Comparison of ENCODE assay signal across 27 mouse cellular contexts in genomic region chr6:90470255-90470654, GRCm38 (mm10). TPM values are rescaled to one million over a fixed set of nuclear protein-coding genes. Genes with fewer than 3 reads are reported as not detected.
DNase-seq lines count a peak whose midpoint lies in the region; ATAC-seq and TF ChIP-seq lines count a peak whose summit lies in the region.
"Had no signal": no experiment of that assay in that cellular context is flagged by ENCODE, and none has a peak within 500 bp of the region (broad histone marks: within the 10 kb centered on the region; RNA-seq: fewer than 3 reads in every experiment).

No protein-coding gene starts in this region.

- 0 out of 2 replicates have a peak, but pooled peaks cover 2% of the 10 kb centered on the region for H3K79me2 ChIP-seq in heart, adult 2 months (replicated peaks; ENCODE audit: control insufficient read depth, insufficient read depth, low read length)

- 82% methylated on average over 2 of the region's 2 CpGs for WGBS in heart, adult 2 months
- WGBS in lung, postnatal 0 days: 83% methylated on average over 2 of the region's 2 CpGs
- WGBS in small intestine, adult 2 months: 79% methylated on average over 2 of the region's 2 CpGs

- no peak for DNase-seq in heart, adult 2 months
- DNase-seq in heart, adult 8-10 months (ENCODE audit: low spot score): no peak
- no peak for DNase-seq in layer of hippocampus, adult 2 months (ENCODE audit: low spot score in 2 of 2)
- DNase-seq in layer of hippocampus, adult 9-10 months (ENCODE audit: low spot score): no peak
- DNase-seq in lung, postnatal 0 days (ENCODE audit: low spot score): no peak
- DNase-seq in lung, postnatal 25 days (ENCODE audit: low spot score): no peak
- DNase-seq: B cell, adult 2 months; cerebellum, adult 11 months; cerebellum, adult 9-11 months; kidney, adult 8-10 months; kidney, postnatal 10 days had no signal

- H3K9me3 ChIP-seq in lung, postnatal 0 days (ENCODE audit: low read length): no peaks in the 10 kb centered on the region
- H3K9me3 ChIP-seq: forebrain, embryonic 13.5 days; G1E; intestine, embryonic 15.5 days; midbrain, embryonic 15.5 days had no signal

- intact Hi-C loops in heart, adult 2 months (cut with DNase I): no loop called here

- no peaks in the 10 kb centered on the region for H3K27me3 ChIP-seq in heart, adult 2 months (ENCODE audit: control insufficient read depth, insufficient read depth, low read length)
- H3K27me3 ChIP-seq in lung, postnatal 0 days (replicated peaks; ENCODE audit: insufficient read depth, low read length): no peaks in the 10 kb centered on the region
- H3K27me3 ChIP-seq in small intestine, adult 2 months (ENCODE audit: control insufficient read depth, insufficient read depth, low read length): no peaks in the 10 kb centered on the region
- H3K27me3 ChIP-seq: forebrain, embryonic 13.5 days; intestine, embryonic 15.5 days; midbrain, embryonic 15.5 days; Patski had no signal

- TF ChIP-seq EP300 in heart, adult 2 months (IDR thresholded peaks at IDR 0.05; ENCODE audit: insufficient read depth, low read depth, low read length): no peak
- no peak for TF ChIP-seq EP300 in lung, postnatal 0 days (IDR thresholded peaks at IDR 0.05)

- TF ChIP-seq CTCF in heart, adult 2 months (IDR thresholded peaks at IDR 0.05): no peak
- no peak for TF ChIP-seq CTCF in layer of hippocampus, adult 2 months (conservative IDR thresholded peaks at IDR 0.05)
- no peak for TF ChIP-seq CTCF in lung, postnatal 0 days (IDR thresholded peaks at IDR 0.05)
- no peak for TF ChIP-seq CTCF in small intestine, adult 2 months (IDR thresholded peaks at IDR 0.05; ENCODE audit: extremely low read depth, insufficient read length, insufficient replicate concordance, low read depth, low read length)

- H3K27ac ChIP-seq in heart, adult 2 months: peak overlapping the region; percentile 84
- peak overlapping the region; percentile 81 for H3K27ac ChIP-seq in layer of hippocampus, adult 2 months
- H3K27ac ChIP-seq in lung, postnatal 0 days (ENCODE audit: low read length): peak overlapping the region; percentile 89
- peak overlapping the region; percentile 26; the same call in 1 of the 2 replicates for H3K27ac ChIP-seq in small intestine, adult 2 months (ENCODE audit: insufficient read depth, low read depth, low read length)
- H3K27ac ChIP-seq: hindbrain, embryonic 14.5 days; macrophage; midbrain, embryonic 15.5 days had no signal

- H3K36me3 ChIP-seq in heart, adult 2 months (ENCODE audit: control insufficient read depth, insufficient read depth, low read length): peaks cover 16% of the 10 kb centered on the region; the same call in 1 of the 2 replicates
- 0 out of 2 replicates have a peak, but pooled peaks cover 16% of the 10 kb centered on the region for H3K36me3 ChIP-seq in lung, postnatal 0 days (ENCODE audit: insufficient read depth, low read length)
- H3K36me3 ChIP-seq in small intestine, adult 2 months (ENCODE audit: control insufficient read depth, insufficient read depth, low read length): no peaks in the 10 kb centered on the region
- H3K36me3 ChIP-seq: G1E; intestine, embryonic 15.5 days; midbrain, embryonic 15.5 days had no signal

- TF ChIP-seq POLR2A in heart, adult 2 months (IDR thresholded peaks at IDR 0.05; ENCODE audit: insufficient read depth, low read depth, low read length): no peak
- no peak for TF ChIP-seq POLR2A in small intestine, adult 2 months (IDR thresholded peaks at IDR 0.05; ENCODE audit: low read depth, low read length)

- no peak overlapping the region for H3K4me2 ChIP-seq in lung, postnatal 0 days (replicated peaks; ENCODE audit: low read depth, low read length)
- H3K4me2 ChIP-seq: forebrain, embryonic 13.5 days; hindbrain, embryonic 14.5 days; intestine, embryonic 15.5 days; liver, embryonic 11.5 days; midbrain, embryonic 15.5 days had no signal

- ATAC-seq in lung, postnatal 0 days: no peak
- no peak for ATAC-seq in erythroblast, adult 5-6 weeks (replicated peaks; ENCODE audit: low FRiP score, poor library complexity, severe bottlenecking)
- ATAC-seq: forebrain, embryonic 13.5 days; intestine, embryonic 15.5 days; midbrain, embryonic 15.5 days; Patski had no signal

- H3K9ac ChIP-seq in heart, adult 2 months (ENCODE audit: low read depth, low read length): no peak overlapping the region
- H3K9ac ChIP-seq in lung, postnatal 0 days (replicated peaks; ENCODE audit: low read depth): no peak overlapping the region
- H3K9ac ChIP-seq: forebrain, embryonic 13.5 days; hindbrain, embryonic 14.5 days; intestine, embryonic 15.5 days; midbrain, embryonic 15.5 days had no signal

- no peak overlapping the region for H3K4me3 ChIP-seq in heart, adult 2 months
- H3K4me3 ChIP-seq in layer of hippocampus, adult 2 months: no peak overlapping the region
- H3K4me3 ChIP-seq in lung, postnatal 0 days (ENCODE audit: low read depth, low read length): no peak overlapping the region
- no peak overlapping the region for H3K4me3 ChIP-seq in small intestine, adult 2 months (ENCODE audit: low read depth, low read length)
- H3K4me3 ChIP-seq: erythroblast, embryonic 14.5 days; forebrain, embryonic 13.5 days; intestine, embryonic 15.5 days; midbrain, embryonic 15.5 days; myocyte had no signal

- H3K4me1 ChIP-seq in heart, adult 2 months (ENCODE audit: control insufficient read depth, insufficient read depth, low read length): peaks cover 50% of the 10 kb centered on the region
- H3K4me1 ChIP-seq in lung, postnatal 0 days (ENCODE audit: insufficient read depth, low read depth, low read length): peaks cover 38% of the 10 kb centered on the region; the same call in 1 of the 2 replicates
- H3K4me1 ChIP-seq in small intestine, adult 2 months (ENCODE audit: control insufficient read depth, insufficient read depth, insufficient read length, low read length): peaks cover 2% of the 10 kb centered on the region
- H3K4me1 ChIP-seq: intestine, embryonic 15.5 days; midbrain, embryonic 15.5 days had no signal

RNA-seq across cellular contexts. Expression of gene Klf15, which starts 7.9 kb away (rescaled TPM):
- 10 to 100 TPM; 64.7 to 67.4 TPM for total RNA-seq in heart, adult 2 months (2021)
- 54.7 and 60.2 TPM in 2 replicates for polyA plus RNA-seq in heart, adult 2 months (2012; rRNA removed)
- total RNA-seq in heart, adult 8-10 months (2022): 10 to 100 TPM; 55.7 to 79.2 (median 65.3) TPM
- total RNA-seq in layer of hippocampus, adult 2 months (2021): 10 to 100 TPM; 29.9 to 33.8 TPM
- polyA plus RNA-seq in lung, postnatal 0 days (2015; fragmentation: Nextera tagmentation; extraction: Ambion mirVana): 20.0 and 41.4 TPM in 2 replicates
- polyA plus RNA-seq in small intestine, adult 2 months (2012; rRNA removed): 15.0 and 15.1 TPM in 2 replicates
- total RNA-seq in erythroblast, adult 5-6 weeks (2015; ENCODE audit: low replicate concordance): not detected in 2 replicates
- total RNA-seq in erythroblast, adult 5-6 weeks (2017; ENCODE audit: low replicate concordance): 0.42 and 0.43 TPM in 2 replicates
- total RNA-seq: CH12.LX; common myeloid progenitor, adult 5-6 weeks; granulocyte monocyte progenitor cell, adult 5-6 weeks had no signal
- polyA plus RNA-seq: erythroblast, embryonic 14.5 days; G1E had no signal

RNA-seq across cellular contexts. Expression of gene Aldh1l1, which starts 16.0 kb away (rescaled TPM):
- 1 to 10 TPM; 2.5 to 3.7 TPM for total RNA-seq in heart, adult 2 months (2021)
- polyA plus RNA-seq in heart, adult 2 months (2012; rRNA removed): 3.2 and 7.5 TPM in 2 replicates
- total RNA-seq in heart, adult 8-10 months (2022): 1 to 10 TPM; 1.8 to 5.1 (median 3.7) TPM
- 10 to 100 TPM; 39.3 to 45.2 TPM for total RNA-seq in layer of hippocampus, adult 2 months (2021)
- polyA plus RNA-seq in lung, postnatal 0 days (2015; fragmentation: Nextera tagmentation; extraction: Ambion mirVana): 4.8 and 5.7 TPM in 2 replicates
- 20.5 and 53.6 TPM in 2 replicates for polyA plus RNA-seq in small intestine, adult 2 months (2012; rRNA removed)
- total RNA-seq in erythroblast, adult 5-6 weeks (2015; ENCODE audit: low replicate concordance): not detected in 2 replicates
- 1.2 TPM in 1 of 2 replicates, not detected in the other for total RNA-seq in erythroblast, adult 5-6 weeks (2017; ENCODE audit: low replicate concordance)
- polyA plus RNA-seq: erythroblast, embryonic 14.5 days; G1E had no signal

RNA-seq across cellular contexts. Expression of gene Cfap100, which starts 41.7 kb away (rescaled TPM):
- under 1 TPM; 0.16 to 0.18 TPM for total RNA-seq in heart, adult 2 months (2021)
- 0.44 and 0.80 TPM in 2 replicates for polyA plus RNA-seq in heart, adult 2 months (2012; rRNA removed)
- total RNA-seq in heart, adult 8-10 months (2022): under 1 TPM in 2 of 4 experiments, not detected in 2; 0.22 to 0.90 TPM
- total RNA-seq in layer of hippocampus, adult 2 months (2021): 10 to 100 TPM; 16.3 to 18.7 TPM
- polyA plus RNA-seq in lung, postnatal 0 days (2015; fragmentation: Nextera tagmentation; extraction: Ambion mirVana): 3.9 and 5.2 TPM in 2 replicates
- not detected in 2 replicates for polyA plus RNA-seq in small intestine, adult 2 months (2012; rRNA removed)
- not detected in 2 replicates for total RNA-seq in erythroblast, adult 5-6 weeks (2015; ENCODE audit: low replicate concordance)
- total RNA-seq in erythroblast, adult 5-6 weeks (2017; ENCODE audit: low replicate concordance): not detected in 2 replicates
- total RNA-seq: CH12.LX; common myeloid progenitor, adult 5-6 weeks; granulocyte monocyte progenitor cell, adult 5-6 weeks; heart, postnatal 4 days had no signal
- polyA plus RNA-seq: erythroblast, embryonic 14.5 days; G1E; macrophage had no signal

Comparison
In these comparisons a context has a peak if more than half of its experiments do, and no peak if none do; other contexts are left out.
1. H3K27ac ChIP-seq: peak in every context shown above with its lines; median percentile 89 in lung, postnatal 0 days; 84 in heart, adult 2 months; 81 in layer of hippocampus, adult 2 months; 26 in small intestine, adult 2 months.
2. RNA of gene Klf15, which starts 7.9 kb away (total RNA-seq): 55.7 to 79.2 TPM in heart, adult 8-10 months, 64.7 to 67.4 TPM in heart, adult 2 months and 29.9 to 33.8 TPM in layer of hippocampus, adult 2 months; 0.42 to 0.43 TPM in erythroblast, adult 5-6 weeks; every median in the first group is over 10 times any median in the second.
3. RNA of gene Aldh1l1, which starts 16.0 kb away (total RNA-seq): 39.3 to 45.2 TPM in layer of hippocampus, adult 2 months; 1.8 to 5.1 TPM in heart, adult 8-10 months, 2.5 to 3.7 TPM in heart, adult 2 months and 1.2 TPM in erythroblast, adult 5-6 weeks; every median in the first group is over 4 times any median in the second.
4. RNA of gene Cfap100, which starts 41.7 kb away (total RNA-seq): 16.3 to 18.7 TPM in layer of hippocampus, adult 2 months; 0.22 to 0.90 TPM in heart, adult 8-10 months, 0.16 to 0.18 TPM in heart, adult 2 months and not detected in erythroblast, adult 5-6 weeks; every median in the first group is over 4 times any median in the second.